Mouse (Mus musculus): ENCODE measurements at regions not wholly inside any gene's neighbourhood (a gene's known extent, or its start where the extent isn't known, plus 50 kb on each side); places are given as distances from the start of the nearest gene placed in this dataset.

- DNase-seq (ENCODE audit: low read depth, low spot score), result no peak
- CTCF ChIA-PET, result interaction anchor here (1.1 kb wide), 1 partner anchor 13 kb away, joined by 3 read pairs; no protein-coding TSS in a partner anchor
- H3K27me3 ChIP-seq, result no peaks in the 10 kb centered on the region
- in situ Hi-C loops (cut with MboI; ENCODE audit: low pct_unique_long_range_greater_than_20kb), result no loop called here
- no peak for ATAC-seq
- POLR2A ChIA-PET, result no interaction called here
- no peak for TF ChIP-seq CTCF (IDR thresholded peaks at IDR 0.05)
These were observed 175.9 kb downstream of the Kcnrg start for GRCm38 (mm10) chr14:61783206-61783605.

GRCm38 (mm10) chr14:61784609-61785008 lies 177.4 kb downstream of the Kcnrg start:
- DNase-seq (ENCODE audit: low read depth, low spot score) (no peak), ATAC-seq (no peak)
- in situ Hi-C loops (cut with MboI; ENCODE audit: low pct_unique_long_range_greater_than_20kb), result no loop called here
- no peak for TF ChIP-seq CTCF (IDR thresholded peaks at IDR 0.05)
- ChIA-PET CTCF (interaction anchor here (1.3 kb wide), 1 partner anchor 11 kb away, joined by 3 read pairs; no protein-coding TSS in a partner anchor), POLR2A (no interaction called here)
- no peaks in the 10 kb centered on the region for H3K27me3 ChIP-seq

- ATAC-seq, result no peak
- CTCF ChIA-PET, result interaction anchor here (1.3 kb wide), 1 partner anchor 12 kb away, joined by 3 read pairs; no protein-coding TSS in a partner anchor
- POLR2A ChIA-PET, result interaction anchor here (0.6 kb wide), 1 partner anchor 143 kb away, joined by 4 read pairs; no protein-coding TSS in a partner anchor
- in situ Hi-C loops (cut with MboI; ENCODE audit: low pct_unique_long_range_greater_than_20kb), result no loop called here
- no peaks in the 10 kb centered on the region for H3K27me3 ChIP-seq
- no peak for DNase-seq (ENCODE audit: low read depth, low spot score)
- TF ChIP-seq CTCF (IDR thresholded peaks at IDR 0.05), result no peak
These were observed 178.8 kb downstream of the Kcnrg start for GRCm38 (mm10) chr14:61786031-61786430.

GRCm38 (mm10) chr14:61787746-61788145 lies 180.5 kb downstream of the Kcnrg start:
- no peak for TF ChIP-seq CTCF (IDR thresholded peaks at IDR 0.05)
- ATAC-seq, result no peak
- DNase-seq (ENCODE audit: low read depth, low spot score), result no peak
- ChIA-PET POLR2A (interaction anchor here (0.6 kb wide), 1 partner anchor 487 kb away, joined by 3 read pairs; no protein-coding TSS in a partner anchor), CTCF (interaction anchor here (1.2 kb wide), 1 partner anchor 23 kb away, joined by 3 read pairs; no protein-coding TSS in a partner anchor)
- in situ Hi-C loops (cut with MboI; ENCODE audit: low pct_unique_long_range_greater_than_20kb), result no loop called here
- H3K27me3 ChIP-seq, result no peaks in the 10 kb centered on the region

- POLR2A ChIA-PET, result no interaction called here
These were observed 181.9 kb downstream of the Kcnrg start for GRCm38 (mm10) chr14:61788998-61789790.

GRCm38 (mm10) chr14:61795976-61796645 lies 188.9 kb downstream of the Kcnrg start:
- DNase-seq (ENCODE audit: low read depth, low spot score), result no peak
- no peak for TF ChIP-seq CTCF (IDR thresholded peaks at IDR 0.05)
- ATAC-seq, result no peak
- ChIA-PET CTCF (interaction anchor here (0.9 kb wide), 1 partner anchor 21 kb away, joined by 3 read pairs; no protein-coding TSS in a partner anchor), POLR2A (no interaction called here)
- in situ Hi-C loops (cut with MboI; ENCODE audit: low pct_unique_long_range_greater_than_20kb), result no loop called here
- no peaks in the 10 kb centered on the region for H3K27me3 ChIP-seq

More at GRCm38 (mm10) chr14:61788998-61789790, 181.9 kb downstream of the Kcnrg start:
- no peaks in the 10 kb centered on the region for H3K27me3 ChIP-seq
- CTCF ChIA-PET, result no interaction called here
- ATAC-seq, result peak; percentile 78
- DNase-seq (ENCODE audit: low read depth, low spot score), result peak; percentile 53
- in situ Hi-C loops (cut with MboI; ENCODE audit: low pct_unique_long_range_greater_than_20kb), result no loop called here
- TF ChIP-seq CTCF (IDR thresholded peaks at IDR 0.05), result no peak

GRCm38 (mm10) chr14:61796671-61797070 lies 189.4 kb downstream of the Kcnrg start:
- in situ Hi-C loops (cut with MboI; ENCODE audit: low pct_unique_long_range_greater_than_20kb), result no loop called here
- no peak for TF ChIP-seq CTCF (IDR thresholded peaks at IDR 0.05)
- ChIA-PET POLR2A (no interaction called here), CTCF (interaction anchor here (0.9 kb wide), 1 partner anchor 20 kb away, joined by 3 read pairs; no protein-coding TSS in a partner anchor)
- DNase-seq (ENCODE audit: low read depth, low spot score) (no peak), ATAC-seq (no peak)
- H3K27me3 ChIP-seq, result no peaks in the 10 kb centered on the region

GRCm38 (mm10) chr14:61803421-61803925 lies 196.2 kb downstream of the Kcnrg start:
- TF ChIP-seq CTCF (IDR thresholded peaks at IDR 0.05), result no peak
- ChIA-PET POLR2A (no interaction called here), CTCF (no interaction called here)
- DNase-seq (ENCODE audit: low read depth, low spot score), result no peak
- ATAC-seq, result no peak
- H3K27me3 ChIP-seq, result no peaks in the 10 kb centered on the region
- in situ Hi-C loops (cut with MboI; ENCODE audit: low pct_unique_long_range_greater_than_20kb), result no loop called here

GRCm38 (mm10) chr14:61805433-61805832 lies 198.2 kb downstream of the Kcnrg start:
- ChIA-PET POLR2A (no interaction called here), CTCF (no interaction called here)
- H3K27me3 ChIP-seq, result no peaks in the 10 kb centered on the region
- DNase-seq (ENCODE audit: low read depth, low spot score) (no peak), ATAC-seq (no peak)
- in situ Hi-C loops (cut with MboI; ENCODE audit: low pct_unique_long_range_greater_than_20kb), result no loop called here
- TF ChIP-seq CTCF (IDR thresholded peaks at IDR 0.05), result no peak

GRCm38 (mm10) chr14:61808193-61808592 lies 200.9 kb downstream of the Kcnrg start:
- ChIA-PET POLR2A (no interaction called here), CTCF (no interaction called here)
- TF ChIP-seq CTCF (IDR thresholded peaks at IDR 0.05), result no peak
- ATAC-seq, result no peak
- in situ Hi-C loops (cut with MboI; ENCODE audit: low pct_unique_long_range_greater_than_20kb), result no loop called here
- no peak for DNase-seq (ENCODE audit: low read depth, low spot score)
- no peaks in the 10 kb centered on the region for H3K27me3 ChIP-seq

Measured in Patski (cell line).